Mouse (Mus musculus) liver, embryonic 14.5 days (tissue): Measurements from ENCODE around the gene Olfml2b.

Experiments
- CTCF ChIP-seq: IDR thresholded peaks from 2 replicates; pipeline ENCODE4 v1.5.1; 2016; ENCODE audit warnings: antibody characterized with exemption, low read depth, control low read depth
- EP300 ChIP-seq: IDR thresholded peaks from 2 replicates; pipeline ENCODE4 v1.6.1; 2016; ENCODE audit warnings: antibody characterized with exemption, low read depth

DNA sequence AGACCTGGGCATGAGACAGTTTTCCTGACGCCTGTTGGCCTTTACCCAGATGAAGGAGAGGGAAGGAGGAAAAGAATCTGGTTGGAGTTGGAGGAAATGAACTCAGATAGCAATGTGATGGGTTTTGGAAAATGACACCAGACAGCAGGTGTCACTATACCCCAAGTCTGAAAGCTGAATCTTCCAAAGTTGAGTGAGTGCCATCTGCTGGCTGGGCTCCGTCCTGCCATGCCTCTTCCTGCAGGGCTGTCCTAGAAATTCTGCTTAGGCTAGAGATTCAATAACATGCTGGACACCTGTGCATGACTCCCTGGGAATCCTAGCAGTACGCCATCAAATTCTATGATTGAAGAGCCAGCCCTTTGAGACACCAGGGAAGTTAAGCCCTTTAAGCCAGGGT lies 11.9 kb upstream of the Olfml2b start:
- TF ChIP-seq CTCF (peak; percentile 99), EP300 (no peak)
